Mouse (Mus musculus): ENCODE measurements around the gene A930017K11Rik.

DNA sequence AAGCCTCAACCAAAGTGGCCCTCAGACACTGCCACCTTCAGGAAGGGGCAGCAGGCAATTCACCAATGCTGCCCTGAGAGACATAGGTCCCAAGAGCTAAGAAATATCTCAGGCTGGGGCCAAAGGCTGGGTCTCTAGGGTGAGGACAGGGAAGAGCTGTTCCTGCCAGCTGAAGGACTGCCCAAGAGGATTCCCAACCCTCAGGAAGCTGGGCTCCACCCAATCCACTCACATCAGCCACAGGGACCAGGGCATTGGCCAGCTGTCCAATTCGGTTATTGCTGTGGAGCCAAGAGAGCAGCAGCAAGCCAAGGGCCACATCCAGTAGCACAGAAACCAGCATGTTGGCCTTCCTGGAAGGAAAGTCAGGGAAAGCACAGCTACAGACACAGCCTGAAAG is 17.8 kb downstream of the A930017K11Rik start:
- no peak for TF ChIP-seq CTCF (IDR thresholded peaks at IDR 0.05; ENCODE audit: borderline replicate concordance, extremely low read depth, insufficient read depth, insufficient read length)
- TF ChIP-seq POLR2A (IDR thresholded peaks at IDR 0.05; ENCODE audit: borderline replicate concordance, extremely low read depth, insufficient read depth, insufficient read length, poor library complexity, severe bottlenecking): no peak
